Mouse (Mus musculus): ENCODE results near the gene Gpr107. TPM values are rescaled to one million over a fixed set of nuclear protein-coding genes. Genes with fewer than 3 reads are reported as not detected.
A peak's percentile ranks its signal among the peaks of the same experiment; 100 is the strongest.

Gene Gpr107
- total and polyA plus RNA-seq, 3 experiments, result 16.4 to 18.3 TPM; not detected in 1

DNA sequence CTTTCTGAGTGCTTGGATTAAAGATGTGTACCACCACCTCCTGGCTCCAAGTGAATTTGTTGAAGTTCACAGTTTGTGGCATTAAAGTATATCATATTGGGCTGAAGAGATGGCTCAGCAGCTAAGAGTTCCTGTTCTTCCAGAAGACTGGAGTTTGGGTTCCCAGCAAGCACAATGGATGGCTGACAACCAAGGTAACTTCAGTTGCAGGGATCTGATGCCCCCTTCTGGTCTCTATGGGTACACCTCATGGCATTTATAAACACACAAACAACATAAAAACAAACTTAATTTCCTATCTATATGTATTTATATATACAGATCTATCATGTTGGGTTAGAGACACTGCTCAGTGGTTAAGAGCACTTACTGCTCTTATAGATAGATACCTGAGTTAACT, 1.4 kb upstream of the Gpr107 start (continued):
- TF ChIP-seq ZNF384 (IDR thresholded peaks at IDR 0.05; ENCODE audit: low read depth, low read length) (no peak), EP300 (IDR thresholded peaks at IDR 0.05; ENCODE audit: low read depth in 1 of 2, low read length in 2 of 2) (no peak), CTCF (IDR thresholded peaks at IDR 0.05 in 2 of 3, conservative IDR thresholded peaks at IDR 0.05 in 1 of 3; ENCODE audit: control insufficient read depth in 1 of 3, insufficient read depth in 1 of 3, low read depth in 2 of 3, low read length in 3 of 3, poor library complexity in 1 of 3, severe bottlenecking in 1 of 3) (peak; percentile 65 to 84 (median 72)), MYB (IDR thresholded peaks at IDR 0.05; ENCODE audit: low read depth, low read length) (no peak), POLR2AphosphoS5 (IDR thresholded peaks at IDR 0.05; ENCODE audit: borderline replicate concordance, low read depth, low read length) (no peak), UBTF (IDR thresholded peaks at IDR 0.05; ENCODE audit: borderline replicate concordance, insufficient read depth, low read depth, low read length) (no peak), HCFC1 (IDR thresholded peaks at IDR 0.05; ENCODE audit: low read depth, low read length) (peak; percentile 24; the same call in 1 of the 2 replicates)

DNA sequence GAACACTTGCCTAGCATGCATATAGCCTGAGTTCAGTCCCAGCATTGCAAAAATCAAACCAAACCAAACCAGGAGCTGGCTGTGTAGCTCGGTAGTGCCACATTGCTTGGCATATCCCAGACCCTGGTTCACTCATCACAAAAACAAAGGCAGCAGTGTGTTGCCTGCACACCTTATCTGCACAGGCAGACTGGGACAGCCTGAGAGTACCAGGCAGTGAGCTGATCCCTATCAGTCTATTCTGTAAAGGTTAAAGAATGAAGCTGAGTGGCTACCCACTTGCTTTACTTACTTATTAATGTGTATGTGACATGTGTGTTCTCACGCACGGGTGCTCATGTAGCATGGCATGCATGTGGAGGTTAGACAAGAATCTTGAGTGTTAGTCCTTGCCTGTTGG, 4.7 kb downstream of the Gpr107 start:
- peaks cover 19 to 34% of the 10 kb centered on the region in 2 experiments for H3K4me1 ChIP-seq (ENCODE audit: control insufficient read depth in 1 of 2, insufficient read depth in 2 of 2, low read length in 2 of 2)

More for the DNA sequence above, 4.7 kb downstream of the Gpr107 start:
- peaks cover 2 to 35% of the 10 kb centered on the region in 2 experiments; a peak in 2 of 4 replicates for H3K36me3 ChIP-seq (ENCODE audit: control insufficient read depth in 1 of 2, insufficient read depth in 2 of 2, low read length in 2 of 2)
- H3K27ac ChIP-seq (ENCODE audit: control insufficient read depth, low read depth, low read length), result no peak overlapping the region
- no peak for TF ChIP-seq JUND (IDR thresholded peaks at IDR 0.05; ENCODE audit: low read depth, low read length)
- TF ChIP-seq TCF12 (IDR thresholded peaks at IDR 0.05; ENCODE audit: low read depth, low read length), result peak; percentile 64
- TF ChIP-seq EP300 (IDR thresholded peaks at IDR 0.05; ENCODE audit: low read depth in 1 of 2, low read length in 2 of 2), result peak; percentile 51 to 71
- no peak for TF ChIP-seq MXI1 (IDR thresholded peaks at IDR 0.05; ENCODE audit: low read depth, low read length)
- TF ChIP-seq CHD2 (IDR thresholded peaks at IDR 0.05; ENCODE audit: low read length), result no peak
- TF ChIP-seq SMC3 (IDR thresholded peaks at IDR 0.05; ENCODE audit: low read depth, low read length), result no peak
- TF ChIP-seq CTCF (IDR thresholded peaks at IDR 0.05 in 2 of 3, conservative IDR thresholded peaks at IDR 0.05 in 1 of 3; ENCODE audit: control insufficient read depth in 1 of 3, insufficient read depth in 1 of 3, low read depth in 2 of 3, low read length in 3 of 3, poor library complexity in 1 of 3, severe bottlenecking in 1 of 3), result no peak
- TF ChIP-seq POLR2AphosphoS5 (IDR thresholded peaks at IDR 0.05; ENCODE audit: borderline replicate concordance, low read depth, low read length), result no peak
- TF ChIP-seq ELF1 (IDR thresholded peaks at IDR 0.05; ENCODE audit: low read depth, low read length), result no peak
- no peak for TF ChIP-seq ZMIZ1 (IDR thresholded peaks at IDR 0.05; ENCODE audit: low read depth, low read length)
- TF ChIP-seq GATA1 (IDR thresholded peaks at IDR 0.05; ENCODE audit: low read depth, low read length), result peak; percentile 70
- no peak for TF ChIP-seq POLR2AphosphoS2 (IDR thresholded peaks at IDR 0.05; ENCODE audit: low read length)
- no peak for TF ChIP-seq NRF1 (IDR thresholded peaks at IDR 0.05; ENCODE audit: insufficient read depth, low read depth, low read length, poor library complexity, severe bottlenecking)
- TF ChIP-seq SIN3A (IDR thresholded peaks at IDR 0.05; ENCODE audit: low read length), result no peak
- TF ChIP-seq ZKSCAN1 (IDR thresholded peaks at IDR 0.05; ENCODE audit: low read depth, low read length), result no peak
- no peak for TF ChIP-seq GABPA (IDR thresholded peaks at IDR 0.05; ENCODE audit: low read depth, low read length)
- no peak for TF ChIP-seq TBP (IDR thresholded peaks at IDR 0.05; ENCODE audit: low read depth, low read length)
- no peak for TF ChIP-seq USF2 (IDR thresholded peaks at IDR 0.05; ENCODE audit: borderline replicate concordance in 1 of 2, insufficient read depth in 1 of 2, low read depth in 1 of 2, low read length in 2 of 2)
- no peak for TF ChIP-seq MEF2A (IDR thresholded peaks at IDR 0.05; ENCODE audit: extremely low read depth, insufficient replicate concordance, low read depth, low read length, poor library complexity, severe bottlenecking)
- TF ChIP-seq ETS1 (IDR thresholded peaks at IDR 0.05; ENCODE audit: low read depth, low read length), result 0 out of 2 replicates have a peak, but pooled peaks have one; percentile 27
- TF ChIP-seq E2F4 (IDR thresholded peaks at IDR 0.05; ENCODE audit: borderline replicate concordance, low read depth, low read length), result no peak
- TF ChIP-seq NELFE (IDR thresholded peaks at IDR 0.05; ENCODE audit: low read depth, low read length), result no peak
- peak; percentile 59 for TF ChIP-seq TAL1 (IDR thresholded peaks at IDR 0.05; ENCODE audit: low read length)
- no peak for TF ChIP-seq MAX (IDR thresholded peaks at IDR 0.05; ENCODE audit: low read length)
- TF ChIP-seq ZNF384 (IDR thresholded peaks at IDR 0.05; ENCODE audit: low read depth, low read length), result no peak
- TF ChIP-seq RAD21 (IDR thresholded peaks at IDR 0.05; ENCODE audit: low read depth, low read length), result no peak
- no peak for TF ChIP-seq ZC3H11A (IDR thresholded peaks at IDR 0.05; ENCODE audit: low read depth, low read length)
- no peak for TF ChIP-seq MYB (IDR thresholded peaks at IDR 0.05; ENCODE audit: low read depth, low read length)
- peak; percentile 38; the same call in 1 of the 2 replicates for TF ChIP-seq RCOR1 (IDR thresholded peaks at IDR 0.05; ENCODE audit: low read depth, low read length)
- no peak for TF ChIP-seq HCFC1 (IDR thresholded peaks at IDR 0.05; ENCODE audit: low read depth, low read length)
- no peak for TF ChIP-seq MAFK (IDR thresholded peaks at IDR 0.05; ENCODE audit: borderline replicate concordance, low read depth, low read length)
- peak; percentile 46 for DNase-seq (ENCODE audit: low read depth, low spot score)
- H3K79me2 ChIP-seq (ENCODE audit: control insufficient read depth, insufficient read depth, low read length, poor library complexity), result peaks cover 32% of the 10 kb centered on the region
- H3K27me3 ChIP-seq (ENCODE audit: control insufficient read depth in 1 of 2, insufficient read depth in 2 of 2, low read length in 2 of 2), result no peaks in the 10 kb centered on the region; a peak in 1 of 4 replicates
- no peak overlapping the region for H3K9ac ChIP-seq (ENCODE audit: control insufficient read depth, low read depth, low read length, poor library complexity, severe bottlenecking)
- no peaks in the 10 kb centered on the region for H3K9me3 ChIP-seq (replicated peaks; ENCODE audit: insufficient read depth, low read length)
- no peak overlapping the region for H3K4me3 ChIP-seq (ENCODE audit: control insufficient read depth in 1 of 2, insufficient read depth in 1 of 2, low read depth in 2 of 2, low read length in 2 of 2)
